Mouse (Mus musculus): ENCODE measurements around the gene Abtb2.

GRCm38 (mm10) chr2:103713831-103714230 lies 147.7 kb downstream of the Abtb2 start:
- TF ChIP-seq CTCF (IDR thresholded peaks at IDR 0.05; ENCODE audit: extremely low read depth, insufficient read depth, insufficient read length, insufficient replicate concordance), result no peak
- no peak for TF ChIP-seq POLR2A (IDR thresholded peaks at IDR 0.05; ENCODE audit: low read depth, low read length)
